Mouse (Mus musculus): ENCODE measurements around the gene March6.

- no peak for TF ChIP-seq CTCF (IDR thresholded peaks at IDR 0.05; ENCODE audit: low read depth, low read length)
- TF ChIP-seq POLR2A (IDR thresholded peaks at IDR 0.05; ENCODE audit: extremely low read depth, insufficient read depth, low read length): no peak
These were observed 16.6 kb upstream of the March6 start for GRCm38 (mm10) chr15:31547421-31547820.

Data from liver, adult 2 months (tissue).